Mouse (Mus musculus) spleen, adult 2 months (tissue): ENCODE measurements around the gene Hsd17b1.

Source experiments
- CTCF ChIP-seq: fragments of 200-500 bp; IDR thresholded peaks from 2 replicates; pipeline ENCODE4 v1.5.1; 2011; ENCODE audit warnings: mild to moderate bottlenecking, inconsistent platforms; ENCODE audit not compliant: insufficient read depth, insufficient read length, insufficient replicate concordance; ENCODE audit errors: extremely low read depth
- POLR2A ChIP-seq: fragments of 200-500 bp; IDR thresholded peaks from 2 replicates; pipeline ENCODE4 v1.6.1; 2011; ENCODE audit warnings: low read depth, low read length, inconsistent platforms

GRCm38 (mm10) chr11:101084811-101085210, 6.6 kb downstream of the Hsd17b1 start:
- TF ChIP-seq CTCF = no peak
- TF ChIP-seq POLR2A = no peak
